ENCODE assay signal across 8 mouse cellular contexts in genomic region chr4:106839254-106839834, GRCm38 (mm10). TPM values are rescaled to one million over a fixed set of nuclear protein-coding genes. Genes with fewer than 3 reads are reported as not detected.
DNase-seq lines count a peak whose midpoint lies in the region; ATAC-seq and TF ChIP-seq lines count a peak whose summit lies in the region.

No protein-coding gene starts in this region.

- H3K4me1 ChIP-seq in hindbrain, postnatal 0 days (ENCODE audit: insufficient read depth, low read length) = peaks cover 30% of the 10 kb centered on the region
- H3K4me1 ChIP-seq in liver, embryonic 11.5 days (replicated peaks; ENCODE audit: control insufficient read depth, insufficient read depth, low read length) = peaks cover 44% of the 10 kb centered on the region
- peaks cover 60% of the 10 kb centered on the region for H3K4me1 ChIP-seq in neural tube, embryonic 15.5 days

- H3K36me3 ChIP-seq in hindbrain, postnatal 0 days (ENCODE audit: insufficient read depth, low read length) = no peaks in the 10 kb centered on the region
- no peaks in the 10 kb centered on the region for H3K36me3 ChIP-seq in liver, embryonic 11.5 days (ENCODE audit: control insufficient read depth, insufficient read depth, low read length)
- H3K36me3 ChIP-seq in neural tube, embryonic 15.5 days = no peaks in the 10 kb centered on the region

- peak overlapping the region; percentile 69 for H3K9ac ChIP-seq in hindbrain, postnatal 0 days (replicated peaks; ENCODE audit: low read length)
- H3K9ac ChIP-seq in liver, embryonic 11.5 days (ENCODE audit: low read depth, low read length) = peak overlapping the region; percentile 86
- peak overlapping the region; percentile 85 for H3K9ac ChIP-seq in neural tube, embryonic 15.5 days (replicated peaks)

- DNase-seq in urinary bladder, adult 18-20 months (ENCODE audit: low spot score in 2 of 2) = peak; percentile 27 to 74
- DNase-seq in urinary bladder, postnatal 10 days (ENCODE audit: low spot score) = no peak
- peak; percentile 75 for DNase-seq in cerebellum, adult 9-10 months
- peak; percentile 63 for DNase-seq in gastrocnemius, adult 2 months
- DNase-seq in hindbrain, postnatal 0 days (ENCODE audit: low spot score) = peak; percentile 48
- peak; percentile 72 for DNase-seq in liver, embryonic 11.5 days (ENCODE audit: low spot score)
- DNase-seq in right cerebral cortex, postnatal 10 days (ENCODE audit: low spot score in 2 of 2) = no peak

- intact Hi-C loops in gastrocnemius, adult 2 months (cut with DNase I) = loop anchor here (1.0 to 5.0 kb wide), 4 partner anchors 149 to 325 kb away; partner anchors contain the start of genes Cyb5rl and Mrpl37

- peak overlapping the region; percentile 97 for H3K27ac ChIP-seq in gastrocnemius, adult 2 months
- H3K27ac ChIP-seq in hindbrain, postnatal 0 days = peak overlapping the region; percentile 94
- H3K27ac ChIP-seq in liver, embryonic 11.5 days (ENCODE audit: low read depth, low read length) = peak overlapping the region; percentile 93
- H3K27ac ChIP-seq in neural tube, embryonic 15.5 days (replicated peaks) = peak overlapping the region; percentile 99

- peak overlapping the region; percentile 100 for H3K4me2 ChIP-seq in hindbrain, postnatal 0 days (ENCODE audit: low read depth, low read length)
- H3K4me2 ChIP-seq in liver, embryonic 11.5 days = peak overlapping the region; percentile 100
- H3K4me2 ChIP-seq in neural tube, embryonic 15.5 days = peak overlapping the region; percentile 100

- ATAC-seq in hindbrain, postnatal 0 days = peak; percentile 6; the same call in 1 of the 2 replicates
- ATAC-seq in liver, embryonic 11.5 days (replicated peaks; ENCODE audit: low FRiP score) = peak; percentile 41
- ATAC-seq in neural tube, embryonic 15.5 days (ENCODE audit: low FRiP score) = peak; percentile 27

- H3K4me3 ChIP-seq in gastrocnemius, adult 2 months = peak overlapping the region; percentile 87
- peak overlapping the region; percentile 59 for H3K4me3 ChIP-seq in hindbrain, postnatal 0 days (ENCODE audit: low read length)
- H3K4me3 ChIP-seq in liver, embryonic 11.5 days (ENCODE audit: low read depth, low read length) = peak overlapping the region; percentile 73
- H3K4me3 ChIP-seq in neural tube, embryonic 15.5 days (replicated peaks) = peak overlapping the region; percentile 47

- under 1% methylated on average over 32 of the region's 32 CpGs for WGBS in hindbrain, postnatal 0 days
- under 1% methylated on average over 32 of the region's 32 CpGs for WGBS in liver, embryonic 11.5 days
- WGBS in neural tube, embryonic 15.5 days = under 1% methylated on average over 32 of the region's 32 CpGs

- no peaks in the 10 kb centered on the region for H3K27me3 ChIP-seq in hindbrain, postnatal 0 days (ENCODE audit: insufficient read depth, low read length)
- H3K27me3 ChIP-seq in liver, embryonic 11.5 days (replicated peaks; ENCODE audit: control insufficient read depth, insufficient read depth, low read length) = no peaks in the 10 kb centered on the region
- H3K27me3 ChIP-seq in neural tube, embryonic 15.5 days (replicated peaks) = no peaks in the 10 kb centered on the region

- no peak for TF ChIP-seq CTCF in gastrocnemius, adult 2 months (IDR thresholded peaks at IDR 0.05)
- no peak for TF ChIP-seq CTCF in hindbrain, postnatal 0 days (IDR thresholded peaks at IDR 0.05; ENCODE audit: low read depth)

- H3K9me3 ChIP-seq in hindbrain, postnatal 0 days (ENCODE audit: low read length) = no peaks in the 10 kb centered on the region
- no peaks in the 10 kb centered on the region for H3K9me3 ChIP-seq in liver, embryonic 11.5 days (ENCODE audit: control insufficient read depth, low read length)
- H3K9me3 ChIP-seq in neural tube, embryonic 15.5 days (replicated peaks) = no peaks in the 10 kb centered on the region

RNA-seq across cellular contexts. Expression of gene Acot11, which starts 34.5 kb away (rescaled TPM):
- 10 to 100 TPM in 1 of 2 experiments, 1 to 10 TPM in 1; 7.1 to 17.3 TPM for total RNA-seq in gastrocnemius, adult 2 months (2021)
- 11.1 and 12.2 TPM in 2 replicates for total RNA-seq in hindbrain, postnatal 0 days (2014; rRNA removed)
- polyA plus RNA-seq in hindbrain, postnatal 0 days (2015; fragmentation: Nextera tagmentation; extraction: Ambion mirVana) = 2.0 and 2.7 TPM in 2 replicates
- polyA plus RNA-seq in liver, embryonic 11.5 days (2014; fragmentation: Nextera tagmentation; extraction: Ambion mirVana) = 2.9 and 3.9 TPM in 2 replicates
- polyA plus RNA-seq in neural tube, embryonic 15.5 days (2015; fragmentation: Nextera tagmentation; extraction: Ambion mirVana) = 2.4 and 3.1 TPM in 2 replicates

Comparison
In these comparisons a context has a peak if more than half of its experiments do, and no peak if none do; other contexts are left out.
1. DNase-seq: peak in urinary bladder, adult 18-20 months (2 of 2), cerebellum, adult 9-10 months (single experiment), gastrocnemius, adult 2 months (single experiment), hindbrain, postnatal 0 days (single experiment) and liver, embryonic 11.5 days (single experiment); none in urinary bladder, postnatal 10 days (single experiment) and right cerebral cortex, postnatal 10 days (0 of 2).
2. Peak in every context shown above with its lines, with median percentiles within 50 percentile points of each other: H3K27ac ChIP-seq, H3K4me3 ChIP-seq, ATAC-seq, H3K4me2 ChIP-seq and H3K9ac ChIP-seq.